Mouse (Mus musculus): ENCODE measurements around the gene Tmem94. TPM values are rescaled to one million over a fixed set of nuclear protein-coding genes. Genes with fewer than 3 reads are reported as not detected.

Tmem94 gene
- polyA plus RNA-seq, 1 experiment = 84.7 TPM

DNA sequence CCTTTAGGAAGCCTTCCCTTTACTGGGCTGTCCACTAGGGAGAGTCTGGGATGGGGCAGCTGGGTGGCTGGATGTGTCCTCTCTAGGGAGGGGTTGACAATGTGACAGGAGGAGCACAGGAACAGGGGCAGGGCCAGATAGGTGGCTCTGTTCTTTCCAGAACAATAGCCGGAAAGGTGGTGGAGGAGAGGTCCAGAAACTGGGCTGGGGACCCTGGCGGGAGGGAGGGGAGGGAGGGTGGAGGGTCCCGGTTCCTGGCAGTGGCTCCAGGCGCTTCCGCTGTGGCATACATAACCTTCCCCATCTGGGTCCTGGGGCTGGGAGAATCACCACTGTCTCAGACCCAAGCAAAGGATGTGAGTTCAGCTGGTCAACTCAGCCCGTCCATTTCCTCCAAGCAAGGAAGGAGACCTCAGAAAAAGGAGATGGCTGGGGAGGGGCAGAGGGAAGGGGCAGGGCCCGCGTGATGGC, 44.1 kb downstream of the Tmem94 start:
- WGBS = 93% methylated on average over 8 of the region's 8 CpGs
- Histone ChIP-seq H3K27ac (ENCODE audit: control insufficient read depth, insufficient read depth, low read length) (no peak overlapping the region), H3K4me3 (ENCODE audit: control insufficient read depth, insufficient read depth, low read length) (no peak overlapping the region), H3K36me3 (ENCODE audit: control insufficient read depth, insufficient read depth, low read length) (no peaks in the 10 kb centered on the region), H3K4me1 (replicated peaks; ENCODE audit: control insufficient read depth, insufficient read depth, low read length) (peaks cover 17% of the 10 kb centered on the region), H3K27me3 (ENCODE audit: control insufficient read depth, insufficient read depth, low read length) (no peaks in the 10 kb centered on the region)
- TF ChIP-seq POLR2A (IDR thresholded peaks at IDR 0.05; ENCODE audit: control insufficient read depth, extremely low read depth, insufficient read depth, low read length, poor library complexity) (no peak), CTCF (IDR thresholded peaks at IDR 0.05; ENCODE audit: borderline replicate concordance, control insufficient read depth, extremely low read depth, insufficient read depth, low read length, poor library complexity) (no peak)
- DNase-seq = no peak

DNA sequence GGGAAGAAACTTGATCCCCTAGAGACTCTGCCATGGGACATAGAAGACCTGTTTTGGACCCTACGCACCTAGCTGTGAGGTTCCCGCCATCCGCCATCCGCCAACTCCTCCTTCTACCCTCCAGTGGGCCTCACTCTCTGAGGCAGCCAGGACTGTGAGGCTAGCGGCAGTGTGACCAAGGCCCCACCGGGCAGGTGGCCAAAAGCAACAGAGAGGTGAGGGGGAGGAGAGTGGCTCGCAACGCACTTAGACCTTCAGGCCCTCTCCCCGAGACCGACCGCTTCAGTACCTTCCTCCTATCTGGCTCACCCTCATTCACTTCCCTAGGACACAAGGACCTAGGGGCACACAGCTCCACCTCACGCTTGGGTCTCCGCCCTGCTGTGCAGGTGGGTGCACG, 45.1 kb downstream of the Tmem94 start:
- Histone ChIP-seq H3K27me3 (ENCODE audit: control insufficient read depth, insufficient read depth, low read length) (no peaks in the 10 kb centered on the region), H3K27ac (ENCODE audit: control insufficient read depth, insufficient read depth, low read length) (no peak overlapping the region), H3K4me1 (replicated peaks; ENCODE audit: control insufficient read depth, insufficient read depth, low read length) (peaks cover 23% of the 10 kb centered on the region), H3K36me3 (ENCODE audit: control insufficient read depth, insufficient read depth, low read length) (no peaks in the 10 kb centered on the region), H3K4me3 (ENCODE audit: control insufficient read depth, insufficient read depth, low read length) (no peak overlapping the region)
- 91% methylated on average over 14 of the region's 14 CpGs for WGBS
- no peak for DNase-seq
- no peak for TF ChIP-seq POLR2A (IDR thresholded peaks at IDR 0.05; ENCODE audit: control insufficient read depth, extremely low read depth, insufficient read depth, low read length, poor library complexity)
- TF ChIP-seq CTCF (IDR thresholded peaks at IDR 0.05; ENCODE audit: borderline replicate concordance, control insufficient read depth, extremely low read depth, insufficient read depth, low read length, poor library complexity) = 0 out of 2 replicates have a peak, but pooled peaks have one; percentile 12

DNA sequence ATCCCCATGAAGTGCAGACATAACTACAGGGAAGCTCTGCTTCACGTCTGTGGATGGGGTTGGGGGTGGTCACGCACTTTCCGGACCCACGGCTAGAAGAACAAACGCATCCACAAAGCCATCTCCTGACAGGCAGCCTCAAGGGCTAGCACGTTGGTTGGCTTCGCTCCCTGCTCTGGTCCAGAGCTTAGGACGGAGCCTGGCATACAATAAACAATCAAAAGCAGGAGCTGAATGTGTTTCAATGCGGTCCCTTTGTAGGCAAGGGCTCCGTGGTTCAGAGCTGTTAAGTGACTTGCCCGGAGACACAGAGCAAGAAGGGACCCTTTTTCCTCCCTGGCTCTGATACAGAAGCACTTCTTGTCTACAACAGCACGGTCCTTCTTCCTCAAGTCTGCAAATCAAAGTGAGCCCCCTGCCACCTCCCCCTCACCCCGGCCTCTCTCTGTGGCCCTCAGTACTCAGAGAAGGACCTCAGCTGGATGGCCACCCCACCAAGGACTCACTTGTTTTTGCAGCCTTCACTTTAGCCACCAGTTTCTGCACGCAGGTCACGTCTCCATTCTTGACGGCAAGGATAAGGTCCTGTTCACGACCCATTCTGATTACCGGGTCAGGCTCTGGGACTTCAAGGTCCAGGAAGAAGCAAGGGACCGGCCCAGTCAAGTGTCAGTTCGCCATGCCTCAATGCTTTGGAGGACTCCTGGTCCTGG, 46.3 kb downstream of the Tmem94 start:
- peaks cover 27% of the 10 kb centered on the region for H3K4me1 ChIP-seq (replicated peaks; ENCODE audit: control insufficient read depth, insufficient read depth, low read length)
- TF ChIP-seq POLR2A (IDR thresholded peaks at IDR 0.05; ENCODE audit: control insufficient read depth, extremely low read depth, insufficient read depth, low read length, poor library complexity) (no peak), CTCF (IDR thresholded peaks at IDR 0.05; ENCODE audit: borderline replicate concordance, control insufficient read depth, extremely low read depth, insufficient read depth, low read length, poor library complexity) (no peak)
- DNase-seq = no peak
- H3K27ac ChIP-seq (ENCODE audit: control insufficient read depth, insufficient read depth, low read length) = no peak overlapping the region
- 94% methylated on average over 20 of the region's 20 CpGs for whole genome bisulfite sequencing
- H3K36me3 ChIP-seq (ENCODE audit: control insufficient read depth, insufficient read depth, low read length) = no peaks in the 10 kb centered on the region
- H3K27me3 ChIP-seq (ENCODE audit: control insufficient read depth, insufficient read depth, low read length) = no peaks in the 10 kb centered on the region
- no peak overlapping the region for H3K4me3 ChIP-seq (ENCODE audit: control insufficient read depth, insufficient read depth, low read length)

DNA sequence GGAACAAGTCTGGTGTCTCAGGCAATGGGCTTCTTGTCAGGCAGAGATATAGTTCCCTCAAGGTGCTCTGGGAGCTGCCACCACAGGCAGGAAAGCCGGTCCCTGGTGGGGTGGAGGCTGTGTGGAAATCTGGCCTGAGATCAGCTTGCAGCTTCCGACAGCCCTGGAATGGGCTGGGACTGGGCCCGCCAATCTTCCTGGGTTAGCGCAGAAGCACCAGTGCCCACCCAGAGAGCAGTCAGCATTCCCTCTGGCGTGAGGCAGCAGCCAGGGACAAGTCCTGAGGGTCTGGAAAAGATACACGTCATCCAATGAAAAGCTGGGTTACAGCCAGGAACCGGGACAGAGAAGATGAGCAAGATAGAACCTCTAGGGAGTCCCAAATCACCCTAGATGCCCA, 46.9 kb downstream of the Tmem94 start:
- Histone ChIP-seq H3K27ac (ENCODE audit: control insufficient read depth, insufficient read depth, low read length) (no peak overlapping the region), H3K4me3 (ENCODE audit: control insufficient read depth, insufficient read depth, low read length) (no peak overlapping the region), H3K4me1 (replicated peaks; ENCODE audit: control insufficient read depth, insufficient read depth, low read length) (peaks cover 27% of the 10 kb centered on the region), H3K36me3 (ENCODE audit: control insufficient read depth, insufficient read depth, low read length) (no peaks in the 10 kb centered on the region), H3K27me3 (ENCODE audit: control insufficient read depth, insufficient read depth, low read length) (no peaks in the 10 kb centered on the region)
- DNase-seq = no peak
- WGBS = 86% methylated on average over 7 of the region's 7 CpGs
- TF ChIP-seq CTCF (IDR thresholded peaks at IDR 0.05; ENCODE audit: borderline replicate concordance, control insufficient read depth, extremely low read depth, insufficient read depth, low read length, poor library complexity) = no peak

DNA sequence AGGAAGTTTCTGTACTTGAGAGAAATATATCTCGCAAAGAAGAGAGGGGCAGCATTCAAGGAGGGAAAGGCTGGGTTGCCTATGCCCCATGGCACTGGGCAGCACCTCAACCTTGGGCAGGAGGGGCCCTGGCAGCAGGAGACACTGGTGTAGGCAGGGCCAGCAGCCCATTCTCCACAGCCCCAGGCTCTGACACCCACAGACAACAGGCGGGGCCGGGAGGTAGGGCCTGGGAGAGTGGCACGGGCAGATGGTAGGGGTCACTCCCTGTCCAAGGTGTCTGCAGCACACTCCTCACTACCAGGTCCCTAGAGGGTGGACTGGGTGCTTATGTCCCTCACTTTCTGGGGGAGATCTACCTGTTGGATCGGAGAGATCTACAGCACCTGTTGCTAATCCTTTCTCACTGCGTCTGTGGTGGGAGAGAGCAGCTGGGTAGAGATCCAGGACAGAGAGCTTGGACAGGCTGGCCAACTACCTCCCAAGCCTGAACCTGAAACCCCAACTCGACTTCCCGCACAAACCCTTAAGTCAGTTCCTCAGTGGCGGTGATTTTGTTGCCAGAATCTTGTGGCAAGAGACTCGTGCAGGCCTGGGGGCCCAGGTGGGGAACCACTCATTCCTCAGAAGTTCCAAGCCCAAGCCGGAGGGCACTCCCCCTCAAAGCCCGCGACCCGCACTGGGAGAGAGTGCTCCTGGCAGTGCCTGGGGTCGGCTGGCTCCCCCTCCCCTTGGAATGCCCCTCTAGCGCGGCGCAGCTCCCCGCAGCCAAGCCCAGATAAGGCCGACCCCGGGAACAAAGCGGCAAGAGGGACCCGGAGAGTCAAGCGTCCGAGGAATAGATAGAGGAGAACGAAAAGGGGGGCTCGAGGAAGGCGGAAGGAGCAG, 47.5 kb downstream of the Tmem94 start:
- Histone ChIP-seq H3K36me3 (ENCODE audit: control insufficient read depth, insufficient read depth, low read length) (no peaks in the 10 kb centered on the region), H3K27me3 (ENCODE audit: control insufficient read depth, insufficient read depth, low read length) (no peaks in the 10 kb centered on the region), H3K27ac (ENCODE audit: control insufficient read depth, insufficient read depth, low read length) (no peak overlapping the region), H3K4me1 (replicated peaks; ENCODE audit: control insufficient read depth, insufficient read depth, low read length) (peaks cover 27% of the 10 kb centered on the region), H3K4me3 (ENCODE audit: control insufficient read depth, insufficient read depth, low read length) (peak overlapping the region; percentile 54)
- DNase-seq = no peak
- WGBS = 17% methylated on average over 28 of the region's 28 CpGs
- TF ChIP-seq POLR2A (IDR thresholded peaks at IDR 0.05; ENCODE audit: control insufficient read depth, extremely low read depth, insufficient read depth, low read length, poor library complexity) (no peak), CTCF (IDR thresholded peaks at IDR 0.05; ENCODE audit: borderline replicate concordance, control insufficient read depth, extremely low read depth, insufficient read depth, low read length, poor library complexity) (no peak)

DNA sequence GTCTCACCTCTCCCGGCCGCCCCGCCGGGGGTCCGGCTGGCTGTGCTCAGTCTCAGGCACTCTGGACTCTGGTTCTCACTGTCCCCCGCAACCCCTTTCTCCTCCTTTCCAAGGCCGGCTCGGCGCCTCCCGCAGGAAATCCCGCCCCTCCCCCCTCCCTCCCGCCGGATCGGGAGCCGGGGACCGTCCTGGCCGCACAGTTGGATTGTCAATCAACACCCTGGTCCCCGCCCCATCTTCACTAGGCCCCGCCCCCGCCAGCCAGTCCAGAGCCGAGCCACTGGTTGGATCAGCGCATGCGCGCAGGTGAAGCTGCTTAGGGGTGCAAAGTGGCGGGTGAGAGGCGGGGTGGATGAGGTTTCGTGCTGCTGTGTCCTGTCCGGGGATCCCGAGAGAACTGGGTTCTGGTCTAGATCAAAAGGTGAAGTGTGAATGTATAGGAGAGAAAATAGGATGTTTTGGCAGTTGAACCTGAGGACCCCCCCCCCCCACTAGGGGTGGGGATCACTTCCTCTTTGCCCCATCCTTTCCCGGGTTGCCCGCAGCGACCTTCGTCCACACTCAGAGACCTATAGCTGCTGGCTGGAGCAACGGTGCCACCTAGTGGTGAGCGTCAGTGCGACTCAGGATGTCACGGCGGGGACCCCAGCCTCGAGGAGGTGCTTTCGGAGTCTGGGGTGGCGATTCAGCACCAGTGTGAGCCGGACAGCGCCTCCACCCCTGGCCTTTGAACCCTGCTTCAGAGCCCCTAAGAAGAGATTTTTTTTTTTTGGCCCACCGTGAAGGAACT, 48.5 kb downstream of the Tmem94 start, which contains the start of gene Caskin2:
Gene Caskin2, minus strand, starts transcription at position 133 of the 790 bp plus-strand sequence.
- Histone ChIP-seq H3K27ac (ENCODE audit: control insufficient read depth, insufficient read depth, low read length) (no peak within 1 kb of the TSS), H3K4me3 (ENCODE audit: control insufficient read depth, insufficient read depth, low read length) (peak within 1 kb of the TSS; percentile 67), H3K27me3 (ENCODE audit: control insufficient read depth, insufficient read depth, low read length) (no peaks in the 10 kb centered on the region), H3K4me1 (replicated peaks; ENCODE audit: control insufficient read depth, insufficient read depth, low read length) (peaks cover 26% of the 10 kb centered on the region), H3K36me3 (ENCODE audit: control insufficient read depth, insufficient read depth, low read length) (no peaks in the 10 kb centered on the region)
- TF ChIP-seq CTCF (IDR thresholded peaks at IDR 0.05; ENCODE audit: borderline replicate concordance, control insufficient read depth, extremely low read depth, insufficient read depth, low read length, poor library complexity) = peak; percentile 98
- TF ChIP-seq POLR2A (IDR thresholded peaks at IDR 0.05; ENCODE audit: control insufficient read depth, extremely low read depth, insufficient read depth, low read length, poor library complexity) = peak; percentile 31; the same call in 1 of the 2 replicates
- DNase-seq = peak; percentile 97
- under 1% methylated on average over 44 of the region's 44 CpGs for WGBS

All from thymus, adult 2 months (tissue).